Mouse (Mus musculus) neural tube, embryonic 12.5 days (tissue): ENCODE measurements around the gene Pard3b. TPM values are rescaled to one million over a fixed set of nuclear protein-coding genes. Genes with fewer than 3 reads are reported as not detected.
"Not testable (repeated sequence)": the region's sequence is repeated elsewhere in the genome, so short reads cannot be mapped to it uniquely, and the experiment has no call there.

Source experiments
- ATAC-seq: fragments of 200-750 bp; cut with Nextera tagmentation; 2 replicates; pipeline ENCODE4 v1.8.0; 2017; ENCODE audit warnings: low read depth, mild to moderate bottlenecking, moderate TSS enrichment, moderate library complexity; ENCODE audit not compliant: low FRiP score
- H3K27ac ChIP-seq: fragments of 300-500 bp; sonication (generic); 2 replicates; pipeline ENCODE4 v1.5.1; 2016
- H3K27me3 ChIP-seq: fragments of 300-500 bp; sonication (generic); replicated peaks from 2 replicates; pipeline ENCODE4 v1.6.1; 2016; ENCODE audit warnings: mild to moderate bottlenecking
- H3K36me3 ChIP-seq: fragments of 300-500 bp; sonication (generic); 2 replicates; pipeline ENCODE4 v1.6.1; 2016; ENCODE audit warnings: mild to moderate bottlenecking
- H3K4me1 ChIP-seq: fragments of 300-500 bp; sonication (generic); 2 replicates; pipeline ENCODE4 v1.6.1; 2016
- H3K4me2 ChIP-seq: fragments of 300-500 bp; sonication (generic); replicated peaks from 2 replicates; pipeline ENCODE4 v1.6.1; 2016; ENCODE audit warnings: mild to moderate bottlenecking
- H3K4me3 ChIP-seq: fragments of 300-500 bp; sonication (generic); 2 replicates; pipeline ENCODE4 v1.5.1; 2016
- H3K9ac ChIP-seq: fragments of 300-500 bp; sonication (generic); 2 replicates; pipeline ENCODE4 v1.6.1; 2016; ENCODE audit warnings: mild to moderate bottlenecking
- H3K9me3 ChIP-seq: fragments of 300-500 bp; sonication (generic); 2 replicates; pipeline ENCODE4 v1.6.1; 2016; ENCODE audit warnings: mild to moderate bottlenecking
- WGBS: fragments of 180-500 bp; shearing (Covaris S2); methylation state at CpG from one replicate; pipeline ENCODE4 v1.1.7; 2016; 5-methylcytosine and 5-hydroxymethylcytosine counted together
- polyA plus RNA-seq: library from polyadenylated mRNA; unstranded; fragments of >200 nt; fragmentation: Nextera tagmentation; extraction: Ambion mirVana; gene quantifications from 2 replicates; pipeline ENCODE4 v1.2.1, GENCODE M21; 2016

The Pard3b gene
- polyA plus RNA-seq, 1 experiment from 2014 or later, result 19.1 TPM

GRCm38 (mm10) chr1:62595401-62595800 lies 956.8 kb downstream of the Pard3b start:
- Histone ChIP-seq H3K4me2 (no peak overlapping the region), H3K27ac (no peak overlapping the region), H3K4me1 (no peaks in the 10 kb centered on the region), H3K27me3 (no peaks in the 10 kb centered on the region), H3K36me3 (no peaks in the 10 kb centered on the region), H3K4me3 (no peak overlapping the region), H3K9me3 (no peaks in the 10 kb centered on the region), H3K9ac (no peak overlapping the region)
- 76% methylated on average over 3 of the region's 3 CpGs for WGBS
- no peak for ATAC-seq

GRCm38 (mm10) chr1:62597751-62598400 lies 959.3 kb downstream of the Pard3b start:
- H3K4me1 ChIP-seq, result no peaks in the 10 kb centered on the region
- WGBS, result 89% methylated on average over 5 of the region's 5 CpGs
- H3K4me3 ChIP-seq, result no peak overlapping the region
- no peaks in the 10 kb centered on the region for H3K36me3 ChIP-seq
- H3K4me2 ChIP-seq, result no peak overlapping the region
- ATAC-seq, result no peak
- no peaks in the 10 kb centered on the region for H3K9me3 ChIP-seq
- H3K27ac ChIP-seq, result no peak overlapping the region
- H3K9ac ChIP-seq, result no peak overlapping the region
- no peaks in the 10 kb centered on the region for H3K27me3 ChIP-seq

- Histone ChIP-seq H3K4me2 (no peak overlapping the region), H3K4me1 (no peaks in the 10 kb centered on the region), H3K9me3 (no peaks in the 10 kb centered on the region), H3K9ac (no peak overlapping the region), H3K36me3 (no peaks in the 10 kb centered on the region), H3K27me3 (no peaks in the 10 kb centered on the region), H3K4me3 (no peak overlapping the region), H3K27ac (no peak overlapping the region)
- no peak for ATAC-seq
- WGBS, result 90% methylated on average over 5 of the region's 5 CpGs
These were observed 959.9 kb downstream of the Pard3b start for GRCm38 (mm10) chr1:62598551-62598950.

GRCm38 (mm10) chr1:62604644-62605043 lies 966.0 kb downstream of the Pard3b start:
- H3K4me3 ChIP-seq, ATAC-seq, H3K9ac ChIP-seq, H3K4me2 ChIP-seq, H3K27ac ChIP-seq, H3K27me3 ChIP-seq, H3K36me3 ChIP-seq, H3K9me3 ChIP-seq, H3K4me1 ChIP-seq: not testable (repeated sequence)
- 97% methylated on average over 1 of the region's 1 CpGs for WGBS

- no peak overlapping the region for H3K4me3 ChIP-seq
- ATAC-seq, result no peak
- no peak overlapping the region for H3K9ac ChIP-seq
- no peak overlapping the region for H3K27ac ChIP-seq
- no peak overlapping the region for H3K4me2 ChIP-seq
- no peaks in the 10 kb centered on the region; the same call in 1 of the 2 replicates for H3K27me3 ChIP-seq
- 49% methylated on average over 3 of the region's 3 CpGs for WGBS
- 0 out of 2 replicates have a peak, but pooled peaks cover 7% of the 10 kb centered on the region for H3K4me1 ChIP-seq
- H3K9me3 ChIP-seq, result no peaks in the 10 kb centered on the region
- no peaks in the 10 kb centered on the region for H3K36me3 ChIP-seq
These were observed 979.6 kb downstream of the Pard3b start for GRCm38 (mm10) chr1:62618109-62618665.

- Histone ChIP-seq H3K27me3 (no peaks in the 10 kb centered on the region; the same call in 1 of the 2 replicates), H3K27ac (no peak overlapping the region)
- 87% methylated on average over 5 of the region's 5 CpGs for WGBS
These were observed 980.8 kb downstream of the Pard3b start for GRCm38 (mm10) chr1:62619456-62619855.

GRCm38 (mm10) chr1:62622447-62622846 lies 983.8 kb downstream of the Pard3b start:
- 0 out of 2 replicates have a peak, but pooled peaks cover 7% of the 10 kb centered on the region for H3K4me1 ChIP-seq
- H3K4me2 ChIP-seq, result no peak overlapping the region
- ATAC-seq, result no peak
- no peak overlapping the region for H3K4me3 ChIP-seq
- H3K9ac ChIP-seq, result no peak overlapping the region
- H3K9me3 ChIP-seq, result no peaks in the 10 kb centered on the region
- no peaks in the 10 kb centered on the region for H3K36me3 ChIP-seq
- 96% methylated on average over 1 of the region's 1 CpGs for WGBS
- H3K27ac ChIP-seq, result no peak overlapping the region
- H3K27me3 ChIP-seq, result no peaks in the 10 kb centered on the region

More at GRCm38 (mm10) chr1:62619456-62619855, 980.8 kb downstream of the Pard3b start:
- H3K9ac ChIP-seq, result no peak overlapping the region
- no peaks in the 10 kb centered on the region for H3K36me3 ChIP-seq
- no peaks in the 10 kb centered on the region for H3K9me3 ChIP-seq
- no peak overlapping the region for H3K4me2 ChIP-seq
- H3K4me1 ChIP-seq, result 0 out of 2 replicates have a peak, but pooled peaks cover 7% of the 10 kb centered on the region
- ATAC-seq, result no peak
- H3K4me3 ChIP-seq, result no peak overlapping the region

GRCm38 (mm10) chr1:62624166-62624565 lies 985.5 kb downstream of the Pard3b start:
- no peak overlapping the region for H3K4me3 ChIP-seq
- no peak overlapping the region for H3K4me2 ChIP-seq
- no peaks in the 10 kb centered on the region for H3K36me3 ChIP-seq
- no peak for ATAC-seq
- no peaks in the 10 kb centered on the region for H3K9me3 ChIP-seq
- no peaks in the 10 kb centered on the region for H3K4me1 ChIP-seq
- H3K27ac ChIP-seq, result no peak overlapping the region
- 94% methylated on average over 2 of the region's 2 CpGs for WGBS
- no peaks in the 10 kb centered on the region for H3K27me3 ChIP-seq
- no peak overlapping the region for H3K9ac ChIP-seq

GRCm38 (mm10) chr1:62624836-62625235 lies 986.2 kb downstream of the Pard3b start:
- Histone ChIP-seq H3K4me1 (no peaks in the 10 kb centered on the region), H3K36me3 (no peaks in the 10 kb centered on the region), H3K27ac (no peak overlapping the region), H3K4me3 (no peak overlapping the region), H3K9ac (no peak overlapping the region), H3K27me3 (no peaks in the 10 kb centered on the region), H3K4me2 (no peak overlapping the region), H3K9me3 (no peaks in the 10 kb centered on the region)
- WGBS, result 88% methylated on average over 6 of the region's 6 CpGs
- no peak for ATAC-seq

- 60% methylated on average over 4 of the region's 4 CpGs for WGBS
- no peak overlapping the region for H3K9ac ChIP-seq
- no peak for ATAC-seq
These were observed 986.7 kb downstream of the Pard3b start for GRCm38 (mm10) chr1:62625332-62625731.

GRCm38 (mm10) chr1:62625819-62626505 lies 987.3 kb downstream of the Pard3b start:
- H3K9me3 ChIP-seq, result no peaks in the 10 kb centered on the region
- H3K4me3 ChIP-seq, result no peak overlapping the region
- no peak overlapping the region for H3K27ac ChIP-seq
- H3K9ac ChIP-seq, result no peak overlapping the region
- no peaks in the 10 kb centered on the region for H3K27me3 ChIP-seq
- no peak for ATAC-seq
- 89% methylated on average over 10 of the region's 10 CpGs for WGBS
- H3K36me3 ChIP-seq, result no peaks in the 10 kb centered on the region
- H3K4me1 ChIP-seq, result no peaks in the 10 kb centered on the region
- no peak overlapping the region for H3K4me2 ChIP-seq

More at GRCm38 (mm10) chr1:62625332-62625731, 986.7 kb downstream of the Pard3b start:
- Histone ChIP-seq H3K4me3 (no peak overlapping the region), H3K9me3 (no peaks in the 10 kb centered on the region), H3K4me1 (no peaks in the 10 kb centered on the region), H3K27me3 (no peaks in the 10 kb centered on the region), H3K36me3 (no peaks in the 10 kb centered on the region), H3K4me2 (no peak overlapping the region), H3K27ac (no peak overlapping the region)

GRCm38 (mm10) chr1:62629952-62630351 lies 991.3 kb downstream of the Pard3b start:
- Histone ChIP-seq H3K4me1 (no peaks in the 10 kb centered on the region), H3K4me3 (no peak overlapping the region), H3K36me3 (no peaks in the 10 kb centered on the region), H3K27me3 (no peaks in the 10 kb centered on the region), H3K27ac (no peak overlapping the region), H3K4me2 (no peak overlapping the region), H3K9ac (no peak overlapping the region), H3K9me3 (no peaks in the 10 kb centered on the region)
- ATAC-seq, result no peak
- 83% methylated on average over 1 of the region's 1 CpGs for WGBS
